Mouse (Mus musculus) cortical plate, adult 2 months (tissue): ENCODE data around the gene Arhgap29.

ENCODE experiments used
- CTCF ChIP-seq: fragments of 200-500 bp; IDR thresholded peaks from 2 replicates; pipeline ENCODE4 v1.5.1; 2011; ENCODE audit warnings: mild to moderate bottlenecking, control low read depth, low read length; ENCODE audit not compliant: insufficient read depth; ENCODE audit errors: extremely low read depth
- POLR2A ChIP-seq: fragments of 200-500 bp; IDR thresholded peaks from 2 replicates; pipeline ENCODE4 v1.6.1; 2011; ENCODE audit warnings: mild to moderate bottlenecking, low read length, control low read depth; ENCODE audit not compliant: insufficient read depth; ENCODE audit errors: extremely low read depth

- no peak for TF ChIP-seq POLR2A
- no peak for TF ChIP-seq CTCF
These were observed 21.4 kb downstream of the Arhgap29 start for GRCm38 (mm10) chr3:121973761-121974160.
